Mouse (Mus musculus) midbrain, embryonic 13.5 days (tissue): ENCODE data around the gene Ipcef1. TPM values are rescaled to one million over a fixed set of nuclear protein-coding genes. Genes with fewer than 3 reads are reported as not detected.

ENCODE experiments used
- ATAC-seq: fragments of 200-750 bp; cut with Nextera tagmentation; 2 replicates; pipeline ENCODE4 v1.8.0; 2017; ENCODE audit warnings: mild to moderate bottlenecking, moderate TSS enrichment, moderate library complexity
- H3K27ac ChIP-seq: fragments of 300-500 bp; sonication (generic); 2 replicates; pipeline ENCODE4 v1.5.1; 2015; ENCODE audit warnings: inconsistent platforms, mild to moderate bottlenecking, moderate library complexity
- H3K27me3 ChIP-seq: fragments of 300-500 bp; sonication (generic); 2 replicates; pipeline ENCODE4 v1.6.1; 2015; ENCODE audit warnings: mild to moderate bottlenecking, inconsistent platforms
- H3K36me3 ChIP-seq: fragments of 300-500 bp; sonication (generic); 2 replicates; pipeline ENCODE4 v1.6.1; 2015; ENCODE audit warnings: mild to moderate bottlenecking, inconsistent platforms
- H3K4me1 ChIP-seq: fragments of 300-500 bp; sonication (generic); replicated peaks from 2 replicates; pipeline ENCODE4 v1.6.1; 2015; ENCODE audit warnings: inconsistent platforms
- H3K4me2 ChIP-seq: fragments of 300-500 bp; sonication (generic); replicated peaks from 2 replicates; pipeline ENCODE4 v1.6.1; 2015; ENCODE audit warnings: moderate library complexity, mild to moderate bottlenecking, inconsistent platforms
- H3K4me3 ChIP-seq: fragments of 300-500 bp; sonication (generic); replicated peaks from 2 replicates; pipeline ENCODE4 v1.5.1; 2015; ENCODE audit warnings: mild to moderate bottlenecking, inconsistent platforms
- H3K9ac ChIP-seq: fragments of 300-500 bp; sonication (generic); replicated peaks from 2 replicates; pipeline ENCODE4 v1.6.1; 2015; ENCODE audit warnings: mild to moderate bottlenecking, inconsistent platforms
- H3K9me3 ChIP-seq: fragments of 300-500 bp; sonication (generic); 2 replicates; pipeline ENCODE4 v1.6.1; 2016; ENCODE audit warnings: mild to moderate bottlenecking, inconsistent platforms
- WGBS: fragments of 180-500 bp; shearing (Covaris S2); methylation state at CpG from one replicate; pipeline ENCODE4 v1.1.7; 2015; 5-methylcytosine and 5-hydroxymethylcytosine counted together
- polyA plus RNA-seq: library from polyadenylated mRNA; unstranded; fragments of >200 nt; fragmentation: Nextera tagmentation; extraction: Ambion mirVana; gene quantifications from 2 replicates; pipeline ENCODE4 v1.2.1, GENCODE M21; 2015

Ipcef1 gene
- polyA plus RNA-seq, 1 experiment from 2014 or later = 0.94 TPM

- WGBS = 78% methylated on average over 1 of the region's 1 CpGs
- H3K36me3 ChIP-seq = no peaks in the 10 kb centered on the region
- H3K4me3 ChIP-seq = no peak overlapping the region
- H3K27me3 ChIP-seq = no peaks in the 10 kb centered on the region
- no peak overlapping the region for H3K9ac ChIP-seq
- H3K4me2 ChIP-seq = no peak overlapping the region
- H3K4me1 ChIP-seq = no peaks in the 10 kb centered on the region
- H3K27ac ChIP-seq = no peak overlapping the region
- no peak for ATAC-seq
- no peaks in the 10 kb centered on the region for H3K9me3 ChIP-seq
Measured at GRCm38 (mm10) chr10:6953115-6953514, 99.2 kb downstream of the Ipcef1 start.

DNA sequence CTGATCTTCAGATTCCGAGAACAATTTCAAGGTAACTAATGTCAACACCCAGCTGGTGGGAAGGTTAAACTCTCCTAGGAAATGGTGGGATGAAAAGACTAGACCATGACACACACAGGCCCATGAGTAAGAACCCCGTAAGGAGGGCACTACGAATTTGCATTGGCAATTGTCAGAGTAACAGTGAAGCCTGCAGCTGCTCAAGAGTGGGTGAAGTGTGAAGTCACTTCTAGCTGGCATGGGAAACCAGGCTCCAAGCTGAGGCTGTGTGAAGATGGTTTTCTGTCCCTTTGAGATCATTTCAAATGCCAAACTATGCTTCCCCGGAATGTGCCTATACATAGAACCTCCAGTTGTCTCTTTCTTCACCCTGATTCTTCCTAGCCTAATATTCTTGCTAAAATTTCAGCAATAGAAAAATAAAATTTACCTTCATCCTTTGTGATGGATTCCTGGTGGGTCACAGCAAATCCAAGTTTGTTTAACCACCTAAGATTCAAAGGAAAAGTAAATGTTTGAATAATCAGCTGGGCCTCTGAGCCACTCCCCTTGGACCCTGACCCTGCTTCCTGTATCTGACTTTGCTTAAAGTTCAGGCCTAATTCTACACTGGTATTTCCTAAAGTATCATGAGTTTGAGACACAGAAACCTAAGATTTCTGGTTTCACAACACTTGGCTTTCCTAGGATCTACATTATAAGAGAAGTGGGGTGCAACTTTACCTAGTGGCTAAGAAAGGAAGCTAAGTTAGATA is 115.4 kb downstream of the Ipcef1 start:
- no peak overlapping the region for H3K27ac ChIP-seq
- no peak overlapping the region for H3K4me2 ChIP-seq
- WGBS = 88% methylated on average over 4 of the region's 4 CpGs
- no peak overlapping the region for H3K9ac ChIP-seq
- H3K27me3 ChIP-seq = no peaks in the 10 kb centered on the region
- no peak for ATAC-seq
- H3K36me3 ChIP-seq = no peaks in the 10 kb centered on the region
- no peak overlapping the region for H3K4me3 ChIP-seq
- no peaks in the 10 kb centered on the region for H3K4me1 ChIP-seq
- no peaks in the 10 kb centered on the region for H3K9me3 ChIP-seq

DNA sequence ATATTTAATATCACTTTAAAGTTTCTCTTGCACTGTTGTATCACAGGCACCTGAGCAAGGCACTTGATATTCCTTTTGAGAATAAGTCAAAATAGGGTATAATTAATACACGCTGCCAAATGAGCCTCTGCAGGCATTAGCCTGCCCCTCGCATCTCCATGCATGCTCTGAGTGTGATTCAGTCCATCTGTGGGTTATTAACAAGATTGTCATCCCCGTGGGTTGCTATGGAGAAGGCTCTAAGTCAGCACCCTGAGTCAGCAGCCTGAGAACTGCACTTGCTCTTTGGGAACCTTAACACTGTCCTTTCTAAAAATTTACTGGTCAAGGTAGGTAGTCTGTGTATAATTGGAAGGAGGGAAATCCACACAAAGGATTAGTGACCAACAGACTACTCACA is 117.5 kb downstream of the Ipcef1 start:
- H3K4me2 ChIP-seq = no peak overlapping the region
- ATAC-seq = no peak
- WGBS = 73% methylated on average over 3 of the region's 3 CpGs

GRCm38 (mm10) chr10:6930889-6931288 is 121.4 kb downstream of the Ipcef1 start:
- Histone ChIP-seq H3K4me2 (no peak overlapping the region), H3K36me3 (no peaks in the 10 kb centered on the region), H3K27me3 (no peaks in the 10 kb centered on the region), H3K9ac (no peak overlapping the region), H3K4me3 (no peak overlapping the region), H3K4me1 (no peaks in the 10 kb centered on the region), H3K9me3 (no peaks in the 10 kb centered on the region), H3K27ac (no peak overlapping the region)
- ATAC-seq = no peak
- 61% methylated on average over 2 of the region's 2 CpGs for WGBS

More for the DNA sequence above, 117.5 kb downstream of the Ipcef1 start:
- H3K9me3 ChIP-seq = no peaks in the 10 kb centered on the region
- no peak overlapping the region for H3K9ac ChIP-seq
- H3K4me1 ChIP-seq = no peaks in the 10 kb centered on the region
- H3K36me3 ChIP-seq = no peaks in the 10 kb centered on the region
- no peak overlapping the region for H3K4me3 ChIP-seq
- H3K27ac ChIP-seq = no peak overlapping the region
- no peaks in the 10 kb centered on the region for H3K27me3 ChIP-seq

DNA sequence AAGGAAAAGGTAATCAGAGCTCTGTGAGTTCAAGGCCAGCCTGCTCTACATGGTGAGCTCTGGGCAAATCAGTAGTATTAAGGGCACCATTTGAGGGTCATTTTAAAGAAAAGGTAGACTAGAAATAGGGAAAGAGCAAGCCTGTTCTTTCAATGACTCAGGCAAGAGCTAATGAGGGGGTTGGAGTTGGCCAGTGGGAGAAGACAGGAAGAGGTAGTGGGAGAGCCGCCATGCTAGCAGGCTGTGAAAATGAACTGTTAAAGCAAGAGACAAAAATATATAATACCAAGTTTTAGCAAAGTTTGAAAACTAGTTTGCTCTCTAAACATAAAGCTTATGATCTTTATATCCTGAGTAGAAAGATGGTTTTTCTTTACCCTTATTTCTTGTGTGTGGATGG is 121.9 kb downstream of the Ipcef1 start:
- no peaks in the 10 kb centered on the region for H3K4me1 ChIP-seq
- H3K36me3 ChIP-seq = no peaks in the 10 kb centered on the region
- H3K27ac ChIP-seq = no peak overlapping the region
- no peak overlapping the region for H3K4me3 ChIP-seq
- no peak overlapping the region for H3K4me2 ChIP-seq
- H3K9me3 ChIP-seq = no peaks in the 10 kb centered on the region
- no peak overlapping the region for H3K9ac ChIP-seq
- no peaks in the 10 kb centered on the region for H3K27me3 ChIP-seq
- 82% methylated on average over 1 of the region's 1 CpGs for WGBS
- no peak for ATAC-seq

GRCm38 (mm10) chr10:6928905-6929304 is 123.4 kb downstream of the Ipcef1 start:
- Histone ChIP-seq H3K36me3 (no peaks in the 10 kb centered on the region), H3K4me2 (no peak overlapping the region), H3K9ac (no peak overlapping the region), H3K27ac (no peak overlapping the region), H3K4me1 (no peaks in the 10 kb centered on the region), H3K4me3 (no peak overlapping the region), H3K27me3 (no peaks in the 10 kb centered on the region), H3K9me3 (no peaks in the 10 kb centered on the region)
- 65% methylated on average over 1 of the region's 1 CpGs for WGBS
- no peak for ATAC-seq

GRCm38 (mm10) chr10:6927600-6928223 is 124.6 kb downstream of the Ipcef1 start:
- H3K9me3 ChIP-seq = no peaks in the 10 kb centered on the region
- no peak for ATAC-seq
- WGBS = 91% methylated on average over 4 of the region's 4 CpGs
- H3K9ac ChIP-seq = no peak overlapping the region
- H3K36me3 ChIP-seq = no peaks in the 10 kb centered on the region
- no peak overlapping the region for H3K4me3 ChIP-seq
- H3K27me3 ChIP-seq = no peaks in the 10 kb centered on the region
- no peaks in the 10 kb centered on the region for H3K4me1 ChIP-seq
- H3K27ac ChIP-seq = no peak overlapping the region
- H3K4me2 ChIP-seq = no peak overlapping the region

GRCm38 (mm10) chr10:6926724-6927123 is 125.6 kb downstream of the Ipcef1 start:
- H3K4me1 ChIP-seq = no peaks in the 10 kb centered on the region
- H3K9ac ChIP-seq = no peak overlapping the region
- no peaks in the 10 kb centered on the region for H3K36me3 ChIP-seq
- no peak overlapping the region for H3K27ac ChIP-seq
- H3K27me3 ChIP-seq = no peaks in the 10 kb centered on the region
- no peak overlapping the region for H3K4me2 ChIP-seq
- H3K9me3 ChIP-seq = no peaks in the 10 kb centered on the region
- ATAC-seq = no peak
- WGBS = 89% methylated on average over 2 of the region's 2 CpGs
- no peak overlapping the region for H3K4me3 ChIP-seq

DNA sequence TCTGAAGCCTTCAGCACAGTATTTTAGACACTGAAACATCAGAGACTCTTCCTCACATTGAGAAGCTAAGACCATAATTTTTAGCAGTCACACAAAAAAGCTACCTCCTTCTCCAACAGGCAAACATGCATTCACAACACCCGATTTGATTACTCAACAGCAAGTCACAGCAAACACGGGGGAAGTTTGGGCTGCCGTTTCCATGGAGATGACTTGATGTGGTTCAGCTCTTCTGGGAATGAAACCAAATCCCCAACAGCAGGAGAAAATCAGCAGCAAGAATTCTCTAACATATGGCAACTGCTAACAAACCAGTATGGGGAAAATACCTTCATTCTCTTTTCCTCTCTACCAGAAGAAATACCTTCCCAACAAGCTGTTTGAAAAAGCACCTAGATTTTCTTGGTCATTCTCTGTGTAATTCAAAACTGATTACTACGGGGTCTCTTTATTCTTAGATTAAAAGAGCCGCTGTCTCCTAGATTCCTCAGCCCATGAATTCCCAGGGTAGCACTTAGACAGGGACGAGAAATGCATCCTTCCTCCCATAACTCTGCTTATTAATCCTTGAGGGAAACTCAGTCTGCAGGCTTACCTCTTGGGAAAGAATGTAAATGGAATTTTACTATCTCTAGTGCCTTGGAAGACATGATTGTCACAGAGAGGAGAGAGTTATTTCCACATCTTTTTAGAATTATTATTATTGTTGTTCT is 135.6 kb downstream of the Ipcef1 start:
- Histone ChIP-seq H3K9ac (no peak overlapping the region), H3K27ac (peak overlapping the region; percentile 70), H3K36me3 (no peaks in the 10 kb centered on the region), H3K27me3 (no peaks in the 10 kb centered on the region), H3K4me2 (peak overlapping the region; percentile 19), H3K4me1 (peaks cover 15% of the 10 kb centered on the region), H3K9me3 (no peaks in the 10 kb centered on the region), H3K4me3 (no peak overlapping the region)
- peak; percentile 70; the same call in 1 of the 2 replicates for ATAC-seq
- 4% methylated on average over 6 of the region's 6 CpGs for WGBS

DNA sequence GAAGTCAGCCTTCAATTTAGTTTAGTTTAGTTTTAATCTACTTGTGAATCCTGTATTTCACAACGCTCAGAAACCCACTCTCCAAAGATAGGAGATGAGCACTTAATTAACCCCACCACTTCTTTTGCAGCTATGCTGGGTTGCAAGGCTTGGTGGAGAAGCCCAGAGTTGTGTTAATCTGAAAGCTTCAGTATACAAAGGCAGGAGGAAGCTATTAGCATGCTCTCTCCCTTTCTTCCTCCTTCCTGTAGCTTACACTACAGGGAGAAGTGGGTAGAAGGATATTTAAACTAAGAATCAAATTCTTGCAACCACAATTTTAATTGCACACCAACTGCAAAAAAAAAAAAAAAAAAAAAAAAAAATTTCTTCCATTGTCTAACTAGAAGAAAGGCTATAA is 136.3 kb downstream of the Ipcef1 start:
- no peak overlapping the region for H3K4me2 ChIP-seq
- no peaks in the 10 kb centered on the region for H3K9me3 ChIP-seq
- no peak overlapping the region for H3K27ac ChIP-seq
- no peaks in the 10 kb centered on the region for H3K27me3 ChIP-seq
- no peak for ATAC-seq
- no peak overlapping the region for H3K4me3 ChIP-seq
- WGBS = 14% methylated on average over 1 of the region's 1 CpGs
- no peaks in the 10 kb centered on the region for H3K36me3 ChIP-seq
- peaks cover 15% of the 10 kb centered on the region for H3K4me1 ChIP-seq
- no peak overlapping the region for H3K9ac ChIP-seq

GRCm38 (mm10) chr10:6909763-6910162 is 142.5 kb downstream of the Ipcef1 start:
- Histone ChIP-seq H3K9ac (no peak overlapping the region), H3K4me3 (no peak overlapping the region), H3K4me2 (no peak overlapping the region), H3K9me3 (no peaks in the 10 kb centered on the region), H3K27ac (no peak overlapping the region), H3K27me3 (no peaks in the 10 kb centered on the region), H3K4me1 (no peaks in the 10 kb centered on the region), H3K36me3 (no peaks in the 10 kb centered on the region)
- ATAC-seq = no peak
- 58% methylated on average over 2 of the region's 2 CpGs for WGBS

GRCm38 (mm10) chr10:6901819-6902393 is 150.4 kb downstream of the Ipcef1 start:
- no peaks in the 10 kb centered on the region for H3K36me3 ChIP-seq
- H3K4me2 ChIP-seq = no peak overlapping the region
- H3K4me1 ChIP-seq = no peaks in the 10 kb centered on the region
- H3K9me3 ChIP-seq = no peaks in the 10 kb centered on the region
- WGBS = 91% methylated on average over 3 of the region's 3 CpGs
- H3K27ac ChIP-seq = no peak overlapping the region
- no peaks in the 10 kb centered on the region for H3K27me3 ChIP-seq
- no peak overlapping the region for H3K4me3 ChIP-seq
- H3K9ac ChIP-seq = no peak overlapping the region
- no peak for ATAC-seq
